Mouse (Mus musculus): ENCODE data around the gene Tmem179. TPM values are rescaled to one million over a fixed set of nuclear protein-coding genes. Genes with fewer than 3 reads are reported as not detected.
A peak's percentile ranks its signal among the peaks of the same experiment; 100 is the strongest.

Gene Tmem179
- polyA plus RNA-seq, 1 experiment from 2014 or later, result 0.57 TPM

DNA sequence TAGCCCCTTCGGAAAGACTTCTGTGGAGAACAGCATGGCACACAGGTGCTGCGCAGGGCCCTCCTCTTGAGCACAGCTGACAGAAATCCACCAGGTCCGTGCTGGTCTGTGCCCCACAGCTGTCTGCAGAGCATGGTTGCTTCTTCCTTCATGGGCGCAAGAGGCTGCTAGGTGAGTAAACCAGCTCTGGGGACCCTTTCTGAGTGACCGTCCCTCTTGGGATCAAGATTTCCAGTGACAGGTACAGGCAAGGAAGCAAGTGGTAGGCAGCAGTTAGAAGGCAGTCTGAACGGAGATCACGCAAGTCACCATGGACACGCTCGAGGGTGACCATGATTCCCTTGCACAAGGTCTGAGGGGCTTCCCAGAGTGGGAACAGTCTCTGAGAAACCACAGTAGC lies 27.0 kb downstream of the Tmem179 start:
- no peaks in the 10 kb centered on the region for H3K9me3 ChIP-seq (ENCODE audit: control insufficient read depth, low read length)
- no peaks in the 10 kb centered on the region; the same call in 1 of the 2 replicates for H3K27me3 ChIP-seq (ENCODE audit: control insufficient read depth, insufficient read depth, low read length)
- H3K4me3 ChIP-seq (ENCODE audit: low read length), result no peak overlapping the region
- H3K9ac ChIP-seq (ENCODE audit: low read depth, low read length), result no peak overlapping the region
- WGBS, result 98% methylated on average over 9 of the region's 9 CpGs
- H3K36me3 ChIP-seq (ENCODE audit: control insufficient read depth, insufficient read depth, low read length), result no peaks in the 10 kb centered on the region
- ATAC-seq (ENCODE audit: low FRiP score, low TSS enrichment), result no peak
- H3K27ac ChIP-seq (ENCODE audit: low read depth, low read length), result no peak overlapping the region
- peaks cover 17% of the 10 kb centered on the region; the same call in 1 of the 2 replicates for H3K4me1 ChIP-seq (ENCODE audit: control insufficient read depth, insufficient read depth, low read length)
- H3K4me2 ChIP-seq (replicated peaks; ENCODE audit: low read depth, low read length), result no peak overlapping the region

DNA sequence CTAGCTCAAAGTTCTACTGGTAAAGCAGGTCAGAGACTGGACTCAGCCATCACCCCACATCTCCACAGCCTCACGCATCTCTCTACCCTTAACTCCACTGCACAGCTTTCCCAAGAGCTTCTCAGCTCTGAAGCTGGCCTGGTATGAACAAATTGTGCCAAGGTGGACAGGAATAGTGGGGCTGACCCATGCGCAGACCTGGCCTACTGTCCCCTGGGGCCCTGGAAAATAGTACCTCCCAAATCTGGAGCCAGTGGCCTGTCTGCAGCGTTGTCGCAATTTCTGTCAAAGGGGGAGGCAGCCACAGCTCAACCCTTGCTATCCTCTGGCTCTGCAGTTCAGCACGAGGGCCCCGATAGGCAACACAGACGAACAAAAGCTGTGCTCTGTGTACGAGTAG lies 27.4 kb downstream of the Tmem179 start, which contains the start of gene A530016L24Rik:
Gene A530016L24Rik, plus strand, starts transcription at position 315 of the 400 bp plus-strand sequence.
- no peak within 1 kb of the TSS for H3K4me2 ChIP-seq (replicated peaks; ENCODE audit: low read depth, low read length)
- no peaks in the 10 kb centered on the region for H3K36me3 ChIP-seq (ENCODE audit: control insufficient read depth, insufficient read depth, low read length)
- H3K27ac ChIP-seq (ENCODE audit: low read depth, low read length), result no peak within 1 kb of the TSS
- ATAC-seq (ENCODE audit: low FRiP score, low TSS enrichment), result no peak
- 89% methylated on average over 8 of the region's 8 CpGs for WGBS
- no peaks in the 10 kb centered on the region; the same call in 1 of the 2 replicates for H3K27me3 ChIP-seq (ENCODE audit: control insufficient read depth, insufficient read depth, low read length)
- no peak within 1 kb of the TSS for H3K9ac ChIP-seq (ENCODE audit: low read depth, low read length)
- H3K4me1 ChIP-seq (ENCODE audit: control insufficient read depth, insufficient read depth, low read length), result peaks cover 17% of the 10 kb centered on the region; the same call in 1 of the 2 replicates
- no peaks in the 10 kb centered on the region for H3K9me3 ChIP-seq (ENCODE audit: control insufficient read depth, low read length)
- no peak within 1 kb of the TSS for H3K4me3 ChIP-seq (ENCODE audit: low read length)

DNA sequence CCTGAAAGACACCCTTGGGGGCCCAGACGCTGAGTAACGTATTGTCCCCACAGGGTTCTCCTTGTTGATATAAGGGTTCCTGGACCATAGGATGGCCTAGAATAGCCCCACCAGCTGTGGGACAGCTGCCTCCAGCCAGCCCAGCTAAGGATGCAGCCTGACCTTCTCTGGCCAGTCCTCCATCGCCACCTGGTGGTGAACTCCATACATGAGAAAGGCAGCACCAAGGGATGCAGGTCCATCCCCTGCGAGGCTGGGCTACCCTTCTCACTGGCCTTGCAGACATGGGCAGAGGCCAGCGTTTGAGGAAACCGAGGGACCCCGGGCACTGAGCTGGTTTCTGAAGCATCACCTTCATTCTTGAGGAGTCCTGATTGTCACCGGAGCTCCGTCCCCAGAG lies 42.8 kb downstream of the Tmem179 start:
- no peak overlapping the region for H3K9ac ChIP-seq (ENCODE audit: low read depth, low read length)
- no peak overlapping the region for H3K27ac ChIP-seq (ENCODE audit: low read depth, low read length)
- peaks cover 38% of the 10 kb centered on the region for H3K27me3 ChIP-seq (ENCODE audit: control insufficient read depth, insufficient read depth, low read length)
- peak; percentile 75 for ATAC-seq (ENCODE audit: low FRiP score, low TSS enrichment)
- H3K4me3 ChIP-seq (ENCODE audit: low read length), result no peak overlapping the region
- H3K9me3 ChIP-seq (ENCODE audit: control insufficient read depth, low read length), result no peaks in the 10 kb centered on the region
- no peak overlapping the region for H3K4me2 ChIP-seq (replicated peaks; ENCODE audit: low read depth, low read length)
- WGBS, result 13% methylated on average over 9 of the region's 9 CpGs
- H3K4me1 ChIP-seq (ENCODE audit: control insufficient read depth, insufficient read depth, low read length), result no peaks in the 10 kb centered on the region
- H3K36me3 ChIP-seq (ENCODE audit: control insufficient read depth, insufficient read depth, low read length), result no peaks in the 10 kb centered on the region

DNA sequence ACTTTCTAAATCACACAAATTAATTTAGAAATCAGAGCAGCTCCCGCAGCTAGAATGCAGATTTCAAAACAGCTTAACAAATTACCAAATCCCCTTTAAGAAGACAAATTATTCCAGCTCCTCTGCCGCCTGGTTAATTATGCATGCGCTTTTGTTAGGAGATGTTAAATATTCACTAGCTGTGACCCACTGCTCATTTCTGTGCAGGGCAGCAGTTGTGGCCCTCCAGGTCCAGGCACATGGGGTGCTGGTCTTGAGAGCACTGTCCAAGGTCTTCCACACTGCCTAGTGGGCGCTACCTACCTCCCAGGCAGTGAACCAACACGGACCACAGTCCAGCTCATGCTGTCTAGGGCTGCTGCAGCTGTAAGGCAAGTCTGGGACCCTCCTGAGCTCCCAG lies 46.3 kb downstream of the Tmem179 start:
- ATAC-seq (ENCODE audit: low FRiP score, low TSS enrichment), result no peak
- Histone ChIP-seq H3K27ac (ENCODE audit: low read depth, low read length) (no peak overlapping the region), H3K9ac (ENCODE audit: low read depth, low read length) (no peak overlapping the region), H3K27me3 (ENCODE audit: control insufficient read depth, insufficient read depth, low read length) (peaks cover 29% of the 10 kb centered on the region), H3K9me3 (ENCODE audit: control insufficient read depth, low read length) (no peaks in the 10 kb centered on the region), H3K4me3 (ENCODE audit: low read length) (no peak overlapping the region), H3K36me3 (ENCODE audit: control insufficient read depth, insufficient read depth, low read length) (no peaks in the 10 kb centered on the region), H3K4me2 (replicated peaks; ENCODE audit: low read depth, low read length) (no peak overlapping the region), H3K4me1 (ENCODE audit: control insufficient read depth, insufficient read depth, low read length) (no peaks in the 10 kb centered on the region)
- WGBS, result 78% methylated on average over 5 of the region's 5 CpGs

DNA sequence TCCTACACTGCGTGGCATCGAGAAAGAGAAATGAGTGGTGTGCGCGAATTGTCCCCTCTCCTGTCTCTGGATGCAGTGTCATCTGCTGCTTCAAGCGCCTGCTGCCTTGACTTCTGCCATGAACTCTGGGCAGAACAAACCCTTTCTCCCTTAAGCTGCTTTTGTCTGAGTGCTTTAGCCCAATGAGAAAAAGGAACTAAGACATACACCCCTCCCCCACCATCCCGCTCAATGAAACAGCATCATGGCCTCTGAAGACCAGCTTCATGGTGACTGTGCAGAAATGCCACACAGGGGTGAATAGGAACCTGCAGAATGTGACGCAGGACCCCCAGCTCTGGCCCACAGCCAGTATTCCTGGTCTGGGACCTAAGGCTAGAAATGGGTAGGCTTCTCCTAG lies 47.2 kb downstream of the Tmem179 start:
- WGBS, result 88% methylated on average over 7 of the region's 7 CpGs
- Histone ChIP-seq H3K4me2 (replicated peaks; ENCODE audit: low read depth, low read length) (no peak overlapping the region), H3K9ac (ENCODE audit: low read depth, low read length) (no peak overlapping the region), H3K4me1 (ENCODE audit: control insufficient read depth, insufficient read depth, low read length) (no peaks in the 10 kb centered on the region), H3K9me3 (ENCODE audit: control insufficient read depth, low read length) (no peaks in the 10 kb centered on the region), H3K27me3 (ENCODE audit: control insufficient read depth, insufficient read depth, low read length) (peaks cover 21% of the 10 kb centered on the region), H3K27ac (ENCODE audit: low read depth, low read length) (no peak overlapping the region), H3K4me3 (ENCODE audit: low read length) (no peak overlapping the region), H3K36me3 (ENCODE audit: control insufficient read depth, insufficient read depth, low read length) (no peaks in the 10 kb centered on the region)
- no peak for ATAC-seq (ENCODE audit: low FRiP score, low TSS enrichment)

DNA sequence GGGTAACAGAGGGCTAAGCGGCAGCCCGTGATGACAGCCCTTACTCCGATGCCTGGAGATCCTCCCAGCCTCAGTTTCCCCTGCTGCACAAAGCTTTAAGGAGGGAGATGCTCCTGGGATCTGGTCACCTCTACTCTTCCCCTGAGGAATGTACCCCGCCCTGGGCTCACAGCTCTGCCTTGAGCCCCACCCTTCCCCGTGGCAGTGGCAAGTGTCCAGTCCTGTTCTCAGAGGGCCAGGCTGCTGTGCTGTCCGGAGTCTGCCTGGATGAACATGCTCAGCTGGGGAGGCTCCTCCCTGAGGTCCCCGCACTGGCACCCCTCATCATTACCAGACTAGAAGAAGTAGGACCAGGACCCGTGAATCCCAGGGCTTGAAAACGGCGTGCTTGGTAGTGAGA lies 49.2 kb downstream of the Tmem179 start:
- no peak for ATAC-seq (ENCODE audit: low FRiP score, low TSS enrichment)

DNA sequence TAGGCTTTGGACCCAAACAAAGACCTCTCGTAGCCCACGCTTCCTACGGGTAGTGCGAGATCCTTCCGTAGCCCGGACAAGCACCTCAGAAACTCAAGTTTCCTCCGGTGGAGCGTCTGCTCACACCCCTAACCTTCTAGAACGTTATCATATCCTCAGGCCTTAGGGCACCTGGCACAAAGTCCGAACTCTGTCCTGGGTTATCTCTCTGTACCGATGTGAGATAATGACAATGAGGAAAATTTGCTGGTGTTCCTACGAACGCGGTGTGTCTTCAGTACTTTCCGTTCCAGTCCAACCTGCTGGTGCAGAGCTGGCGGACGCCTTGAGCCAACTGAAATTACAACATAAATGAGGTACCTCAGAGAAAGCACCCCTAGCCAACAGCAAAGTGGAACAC lies 50.6 kb downstream of the Tmem179 start:
- Histone ChIP-seq H3K4me2 (replicated peaks; ENCODE audit: low read depth, low read length) (no peak overlapping the region), H3K9me3 (ENCODE audit: control insufficient read depth, low read length) (no peaks in the 10 kb centered on the region), H3K9ac (ENCODE audit: low read depth, low read length) (no peak overlapping the region), H3K27ac (ENCODE audit: low read depth, low read length) (no peak overlapping the region), H3K4me1 (ENCODE audit: control insufficient read depth, insufficient read depth, low read length) (no peaks in the 10 kb centered on the region), H3K4me3 (ENCODE audit: low read length) (no peak overlapping the region), H3K27me3 (ENCODE audit: control insufficient read depth, insufficient read depth, low read length) (peaks cover 10% of the 10 kb centered on the region; the same call in 1 of the 2 replicates), H3K36me3 (ENCODE audit: control insufficient read depth, insufficient read depth, low read length) (no peaks in the 10 kb centered on the region)
- ATAC-seq (ENCODE audit: low FRiP score, low TSS enrichment), result no peak
- WGBS, result 93% methylated on average over 17 of the region's 17 CpGs

More for the DNA sequence above, 49.2 kb downstream of the Tmem179 start:
- Histone ChIP-seq H3K36me3 (ENCODE audit: control insufficient read depth, insufficient read depth, low read length) (no peaks in the 10 kb centered on the region), H3K27me3 (ENCODE audit: control insufficient read depth, insufficient read depth, low read length) (peaks cover 7% of the 10 kb centered on the region), H3K4me2 (replicated peaks; ENCODE audit: low read depth, low read length) (no peak overlapping the region), H3K27ac (ENCODE audit: low read depth, low read length) (no peak overlapping the region), H3K4me1 (ENCODE audit: control insufficient read depth, insufficient read depth, low read length) (no peaks in the 10 kb centered on the region), H3K4me3 (ENCODE audit: low read length) (no peak overlapping the region), H3K9ac (ENCODE audit: low read depth, low read length) (no peak overlapping the region), H3K9me3 (ENCODE audit: control insufficient read depth, low read length) (no peaks in the 10 kb centered on the region)
- WGBS, result 73% methylated on average over 10 of the region's 10 CpGs

DNA sequence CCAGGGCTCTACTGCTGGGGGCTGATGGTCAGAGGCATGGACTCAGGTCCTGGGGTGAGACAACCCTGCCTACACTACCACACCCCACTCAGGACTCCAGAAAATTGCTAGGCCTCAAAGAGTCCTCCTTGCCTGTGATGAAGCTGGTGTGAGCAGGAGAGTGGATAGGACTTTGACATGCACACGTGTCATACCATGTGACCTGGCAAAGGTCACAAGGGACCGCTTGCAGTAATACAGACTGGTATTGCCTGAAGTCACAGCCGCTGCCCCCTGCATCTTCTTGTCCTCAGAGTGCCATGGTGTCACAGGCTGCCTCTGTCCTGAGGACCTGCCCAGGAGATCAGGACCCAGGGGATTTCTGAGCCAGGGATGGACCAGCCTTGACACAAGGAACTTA lies 52.0 kb downstream of the Tmem179 start:
- WGBS, result 76% methylated on average over 3 of the region's 3 CpGs
- ATAC-seq (ENCODE audit: low FRiP score, low TSS enrichment), result no peak
- H3K9me3 ChIP-seq (ENCODE audit: control insufficient read depth, low read length), result no peaks in the 10 kb centered on the region
- H3K27ac ChIP-seq (ENCODE audit: low read depth, low read length), result no peak overlapping the region
- no peak overlapping the region for H3K4me3 ChIP-seq (ENCODE audit: low read length)
- H3K4me1 ChIP-seq (ENCODE audit: control insufficient read depth, insufficient read depth, low read length), result no peaks in the 10 kb centered on the region
- H3K36me3 ChIP-seq (ENCODE audit: control insufficient read depth, insufficient read depth, low read length), result no peaks in the 10 kb centered on the region
- no peak overlapping the region for H3K9ac ChIP-seq (ENCODE audit: low read depth, low read length)
- H3K27me3 ChIP-seq (ENCODE audit: control insufficient read depth, insufficient read depth, low read length), result peaks cover 4% of the 10 kb centered on the region; the same call in 1 of the 2 replicates
- no peak overlapping the region for H3K4me2 ChIP-seq (replicated peaks; ENCODE audit: low read depth, low read length)

DNA sequence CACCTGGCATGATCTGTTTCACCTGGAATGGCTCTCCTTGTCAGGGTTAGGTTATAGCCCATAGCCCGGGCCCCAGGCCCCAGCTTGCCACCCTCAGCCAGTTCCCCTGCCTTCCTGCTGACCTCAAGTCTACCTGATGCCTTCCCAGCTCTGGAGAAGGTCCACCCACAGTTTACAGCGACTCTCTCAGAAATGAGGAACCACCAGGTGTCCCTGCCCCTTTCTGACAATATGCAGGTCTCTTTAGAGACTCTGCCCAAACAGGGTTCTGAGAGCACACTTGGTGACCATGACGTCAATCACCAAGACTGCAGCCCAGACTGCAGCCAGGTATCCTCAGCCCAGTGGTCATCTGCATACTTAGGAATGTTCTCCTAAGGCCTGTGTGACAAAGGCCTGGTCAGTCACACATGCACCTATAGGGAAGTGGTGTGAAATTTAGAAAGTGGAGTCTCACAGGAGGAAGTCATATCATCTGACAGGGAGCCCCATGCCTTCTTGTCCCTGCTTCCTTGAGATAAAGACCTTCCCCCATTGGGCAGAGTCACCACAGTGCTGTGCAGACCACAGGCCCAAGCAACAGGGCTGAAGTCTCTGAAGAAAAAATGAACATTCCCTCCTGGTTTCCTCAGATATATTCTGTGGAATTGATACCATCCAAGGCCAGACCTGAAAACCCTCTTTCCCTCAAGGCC lies 52.6 kb downstream of the Tmem179 start:
- 80% methylated on average over 3 of the region's 3 CpGs for WGBS
- H3K9me3 ChIP-seq (ENCODE audit: control insufficient read depth, low read length), result no peaks in the 10 kb centered on the region
- peaks cover 4% of the 10 kb centered on the region for H3K27me3 ChIP-seq (ENCODE audit: control insufficient read depth, insufficient read depth, low read length)
- H3K4me1 ChIP-seq (ENCODE audit: control insufficient read depth, insufficient read depth, low read length), result no peaks in the 10 kb centered on the region
- H3K36me3 ChIP-seq (ENCODE audit: control insufficient read depth, insufficient read depth, low read length), result no peaks in the 10 kb centered on the region
- no peak overlapping the region for H3K4me3 ChIP-seq (ENCODE audit: low read length)
- no peak overlapping the region for H3K27ac ChIP-seq (ENCODE audit: low read depth, low read length)
- no peak overlapping the region for H3K9ac ChIP-seq (ENCODE audit: low read depth, low read length)
- ATAC-seq (ENCODE audit: low FRiP score, low TSS enrichment), result no peak
- no peak overlapping the region for H3K4me2 ChIP-seq (replicated peaks; ENCODE audit: low read depth, low read length)
